Mouse (Mus musculus) neural tube, embryonic 11.5 days (tissue): ENCODE data around the gene Cdon. TPM values are rescaled to one million over a fixed set of nuclear protein-coding genes. Genes with fewer than 3 reads are reported as not detected.

Source experiments
- ATAC-seq: fragments of 200-750 bp; cut with Nextera tagmentation; 2 replicates; pipeline ENCODE4 v1.8.0; 2017; ENCODE audit warnings: moderate number of reproducible peaks, mild to moderate bottlenecking, moderate TSS enrichment, moderate library complexity; ENCODE audit not compliant: insufficient read depth, low FRiP score, low TSS enrichment
- DNase-seq: peaks from one replicate; pipeline ENCODE4 v3.0.0-alpha.2; 2015; ENCODE audit warnings: low spot score
- H3K27ac ChIP-seq: fragments of 300-500 bp; sonication (generic); 2 replicates; pipeline ENCODE4 v1.5.1; 2014; ENCODE audit warnings: low read depth, mild to moderate bottlenecking, low read length
- H3K27me3 ChIP-seq: fragments of 300-500 bp; sonication (generic); 2 replicates; pipeline ENCODE4 v1.6.1; 2014; ENCODE audit warnings: mild to moderate bottlenecking, low read length, mixed read lengths; ENCODE audit not compliant: control insufficient read depth, insufficient read depth
- H3K36me3 ChIP-seq: fragments of 300-500 bp; sonication (generic); 2 replicates; pipeline ENCODE4 v1.6.1; 2014; ENCODE audit warnings: mild to moderate bottlenecking, low read length, moderate library complexity, mixed read lengths; ENCODE audit not compliant: control insufficient read depth, insufficient read depth
- H3K4me1 ChIP-seq: fragments of 300-500 bp; sonication (generic); 2 replicates; pipeline ENCODE4 v1.6.1; 2014; ENCODE audit warnings: low read length, mixed read lengths; ENCODE audit not compliant: control insufficient read depth, insufficient read depth
- H3K4me2 ChIP-seq: fragments of 300-500 bp; sonication (generic); 2 replicates; pipeline ENCODE4 v1.6.1; 2014; ENCODE audit warnings: low read depth, mild to moderate bottlenecking, moderate library complexity
- H3K4me3 ChIP-seq: fragments of 300-500 bp; sonication (generic); 2 replicates; pipeline ENCODE4 v1.5.1; 2014; ENCODE audit warnings: low read depth, low read length
- H3K9ac ChIP-seq: fragments of 300-500 bp; sonication (generic); 2 replicates; pipeline ENCODE4 v1.6.1; 2014; ENCODE audit warnings: mild to moderate bottlenecking, low read length
- H3K9me3 ChIP-seq: fragments of 300-500 bp; sonication (generic); 2 replicates; pipeline ENCODE4 v1.6.1; 2016; ENCODE audit warnings: low read length; ENCODE audit not compliant: control insufficient read depth
- WGBS: fragments of 180-500 bp; shearing (Covaris S2); extraction: QIAGEN DNeasy Blood & Tissue Kit; methylation state at CpG from one replicate; pipeline ENCODE4 v1.1.7; 2014; 5-methylcytosine and 5-hydroxymethylcytosine counted together
- polyA plus RNA-seq: library from polyadenylated mRNA; unstranded; fragments of >200 nt; fragmentation: Nextera tagmentation; extraction: Ambion mirVana; gene quantifications from 2 replicates; pipeline ENCODE4 v1.2.1, GENCODE M21; 2014

Cdon gene
- polyA plus RNA-seq, 1 experiment from 2014 or later, result 8.5 TPM

DNA sequence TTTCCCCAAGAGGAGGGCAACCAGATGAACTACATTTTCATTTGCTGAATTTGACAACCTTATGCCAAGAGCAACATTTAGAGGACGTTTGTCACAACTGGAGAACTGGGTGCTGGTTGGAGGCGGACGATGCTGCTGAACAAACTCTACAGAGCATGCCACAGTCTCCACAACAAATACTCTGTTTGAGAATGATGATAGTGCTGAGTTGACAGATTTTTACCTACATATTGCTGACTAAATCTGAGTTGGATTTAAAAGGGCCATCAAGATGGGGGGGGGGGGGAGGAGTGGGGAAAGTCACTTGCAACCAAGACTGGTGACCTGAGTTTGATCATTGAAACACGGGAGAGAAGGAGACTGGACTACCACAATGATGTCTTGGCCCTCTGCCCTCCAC, 17.4 kb upstream of the Cdon start:
- DNase-seq (no peak), ATAC-seq (no peak)
- H3K27me3 ChIP-seq, result no peaks in the 10 kb centered on the region
- H3K4me1 ChIP-seq, result peaks cover 2% of the 10 kb centered on the region; the same call in 1 of the 2 replicates
- H3K4me3 ChIP-seq, result no peak overlapping the region
- no peak overlapping the region for H3K9ac ChIP-seq
- no peaks in the 10 kb centered on the region for H3K36me3 ChIP-seq
- no peak overlapping the region for H3K27ac ChIP-seq
- no peak overlapping the region for H3K4me2 ChIP-seq
- 72% methylated on average over 4 of the region's 4 CpGs for WGBS
- H3K9me3 ChIP-seq, result no peaks in the 10 kb centered on the region

DNA sequence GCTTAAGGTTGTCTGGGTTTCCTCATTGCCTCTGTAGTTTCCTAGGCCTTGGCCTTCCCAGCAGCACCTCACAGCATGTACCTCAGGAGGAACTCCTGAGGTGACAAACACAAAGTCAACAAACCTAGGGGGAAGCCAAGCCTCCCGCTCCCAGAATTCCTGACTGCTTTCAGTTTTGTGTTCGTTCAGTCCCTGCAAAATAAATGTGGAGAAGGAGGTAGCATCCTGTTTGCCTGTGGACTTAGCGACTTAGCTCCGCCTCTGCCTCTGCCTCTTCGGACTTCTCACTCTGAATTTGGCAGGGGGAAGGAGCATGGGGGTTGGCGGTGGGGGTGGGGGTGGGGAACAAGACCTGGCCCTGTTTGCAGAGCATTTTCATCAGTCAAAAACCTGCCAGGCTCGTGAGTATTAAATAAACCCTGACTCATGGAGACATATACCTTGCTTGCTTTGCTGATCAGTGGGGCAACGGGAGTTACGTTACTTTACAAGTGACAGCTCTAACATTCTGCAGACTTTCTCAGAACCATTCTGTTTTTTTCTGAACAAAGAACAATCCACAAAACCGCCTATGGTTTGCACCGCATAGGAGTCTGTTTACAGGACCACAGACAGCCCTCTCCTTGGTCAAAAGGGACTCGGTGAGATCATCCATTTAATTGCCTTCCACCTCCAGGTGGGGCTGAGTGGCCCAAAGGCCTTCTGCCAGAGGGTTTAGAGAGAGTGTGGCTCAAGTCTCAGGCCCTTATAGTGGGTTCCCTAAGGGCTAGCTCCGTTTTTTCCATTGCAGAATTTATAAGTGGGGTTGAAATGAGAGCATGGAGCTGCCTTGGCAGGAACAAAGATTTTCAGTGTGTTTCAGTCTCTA, 15.7 kb upstream of the Cdon start:
- Histone ChIP-seq H3K36me3 (no peaks in the 10 kb centered on the region), H3K9ac (no peak overlapping the region), H3K4me3 (no peak overlapping the region), H3K27me3 (no peaks in the 10 kb centered on the region), H3K4me2 (no peak overlapping the region), H3K9me3 (no peaks in the 10 kb centered on the region), H3K4me1 (peaks cover 2% of the 10 kb centered on the region; the same call in 1 of the 2 replicates), H3K27ac (no peak overlapping the region)
- ATAC-seq (no peak), DNase-seq (no peak)
- WGBS, result 23% methylated on average over 13 of the region's 13 CpGs

DNA sequence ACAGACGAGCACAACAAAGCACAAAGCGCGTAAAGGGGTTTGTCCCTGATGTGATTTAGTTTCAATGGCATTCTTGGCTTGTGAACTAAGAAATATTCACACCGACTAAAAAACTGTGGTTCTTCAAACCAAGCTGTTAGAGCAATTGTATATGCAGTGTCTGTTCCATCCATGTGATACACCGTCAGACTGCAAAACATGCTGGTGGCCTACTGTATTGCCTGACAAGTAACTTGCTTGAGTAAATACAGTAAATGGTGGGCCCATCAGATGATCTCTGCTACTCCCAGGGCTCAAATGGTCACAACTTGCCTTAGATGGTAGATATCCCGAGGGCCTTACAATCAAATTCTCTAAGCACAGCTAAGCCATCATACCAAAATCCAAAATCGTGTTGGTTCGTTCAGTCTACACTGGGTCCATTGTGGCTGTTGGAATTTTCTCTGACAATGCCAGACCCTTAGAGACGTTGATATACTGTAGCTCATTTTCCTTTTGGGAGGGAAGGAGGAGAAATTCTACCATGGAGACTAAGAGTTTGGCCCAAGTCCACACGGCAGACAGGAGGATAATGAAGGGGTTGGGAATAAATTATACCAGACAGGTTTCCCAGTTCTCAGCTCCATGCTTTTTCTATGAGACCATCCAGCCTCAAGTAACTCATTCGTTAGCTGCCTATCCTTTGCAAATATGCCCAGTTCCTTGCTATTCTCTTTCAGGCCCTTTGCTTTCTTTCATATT, 9.5 kb upstream of the Cdon start:
- DNase-seq (no peak), ATAC-seq (no peak)
- H3K9ac ChIP-seq, result no peak overlapping the region
- H3K36me3 ChIP-seq, result no peaks in the 10 kb centered on the region
- no peaks in the 10 kb centered on the region for H3K4me1 ChIP-seq
- H3K27me3 ChIP-seq, result no peaks in the 10 kb centered on the region
- H3K4me2 ChIP-seq, result no peak overlapping the region
- H3K4me3 ChIP-seq, result no peak overlapping the region
- no peaks in the 10 kb centered on the region for H3K9me3 ChIP-seq
- 81% methylated on average over 11 of the region's 11 CpGs for WGBS
- no peak overlapping the region for H3K27ac ChIP-seq

DNA sequence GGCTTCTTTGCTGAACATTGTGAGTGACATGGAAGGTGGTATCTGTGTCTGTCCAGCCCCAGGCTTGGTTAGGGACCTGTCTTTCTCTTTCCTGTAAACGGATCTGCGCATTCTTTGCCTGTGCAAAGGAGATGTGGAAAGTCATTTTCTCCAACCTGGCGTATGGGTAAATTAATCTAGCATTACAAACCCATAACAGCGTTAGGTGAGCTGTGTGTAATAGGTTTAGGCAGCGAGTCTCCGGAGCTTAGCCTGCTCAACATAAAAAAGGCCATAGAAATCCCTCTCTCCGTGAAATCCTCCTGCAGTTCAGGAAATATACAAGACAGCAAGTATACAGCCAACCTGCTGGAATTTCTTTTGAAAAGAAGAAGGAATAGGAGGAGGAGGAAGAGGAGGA, 9.0 kb upstream of the Cdon start:
- no peaks in the 10 kb centered on the region for H3K4me1 ChIP-seq
- WGBS, result 73% methylated on average over 7 of the region's 7 CpGs
- H3K36me3 ChIP-seq, result no peaks in the 10 kb centered on the region
- no peaks in the 10 kb centered on the region for H3K9me3 ChIP-seq
- H3K9ac ChIP-seq, result no peak overlapping the region
- no peak overlapping the region for H3K27ac ChIP-seq
- H3K27me3 ChIP-seq, result no peaks in the 10 kb centered on the region
- H3K4me3 ChIP-seq, result no peak overlapping the region
- DNase-seq, result no peak
- no peak overlapping the region for H3K4me2 ChIP-seq
- no peak for ATAC-seq

DNA sequence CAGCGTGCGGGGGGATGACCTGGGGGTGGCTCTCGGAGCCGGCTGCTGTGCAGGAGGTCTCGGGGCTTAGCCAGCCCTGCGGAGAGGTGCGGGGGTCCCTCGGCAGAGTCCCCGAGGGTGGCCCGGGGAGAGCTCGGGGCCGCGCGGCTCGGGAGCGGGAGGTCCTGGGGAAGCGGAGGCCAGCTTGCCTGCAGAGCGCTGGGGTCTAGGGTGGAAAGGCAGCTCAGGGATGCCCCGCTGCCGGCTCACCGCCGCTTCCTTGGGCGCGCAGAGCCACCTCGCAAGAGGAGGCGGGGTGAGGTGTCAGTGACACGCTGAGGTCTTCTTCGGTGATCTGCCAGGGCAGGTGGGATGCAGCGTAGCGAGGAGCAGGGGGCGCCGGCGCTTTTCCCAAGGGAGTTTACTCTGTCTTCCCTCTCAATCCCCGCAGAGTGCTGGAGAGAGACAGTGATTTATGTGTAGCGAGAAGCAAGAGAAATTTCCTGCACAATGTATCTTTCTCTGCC, 855 bp downstream of the Cdon start:
- H3K9me3 ChIP-seq, result no peaks in the 10 kb centered on the region
- ATAC-seq, result peak; percentile 56; the same call in 1 of the 2 replicates
- no peaks in the 10 kb centered on the region for H3K27me3 ChIP-seq
- peaks cover 13% of the 10 kb centered on the region for H3K4me1 ChIP-seq
- peak overlapping the region; percentile 93 for H3K4me3 ChIP-seq
- peak overlapping the region; percentile 69 for H3K4me2 ChIP-seq
- H3K27ac ChIP-seq, result peak overlapping the region; percentile 99
- peak; percentile 79 for DNase-seq
- H3K36me3 ChIP-seq, result no peaks in the 10 kb centered on the region
- H3K9ac ChIP-seq, result peak overlapping the region; percentile 96
- WGBS, result under 1% methylated on average over 33 of the region's 35 CpGs

DNA sequence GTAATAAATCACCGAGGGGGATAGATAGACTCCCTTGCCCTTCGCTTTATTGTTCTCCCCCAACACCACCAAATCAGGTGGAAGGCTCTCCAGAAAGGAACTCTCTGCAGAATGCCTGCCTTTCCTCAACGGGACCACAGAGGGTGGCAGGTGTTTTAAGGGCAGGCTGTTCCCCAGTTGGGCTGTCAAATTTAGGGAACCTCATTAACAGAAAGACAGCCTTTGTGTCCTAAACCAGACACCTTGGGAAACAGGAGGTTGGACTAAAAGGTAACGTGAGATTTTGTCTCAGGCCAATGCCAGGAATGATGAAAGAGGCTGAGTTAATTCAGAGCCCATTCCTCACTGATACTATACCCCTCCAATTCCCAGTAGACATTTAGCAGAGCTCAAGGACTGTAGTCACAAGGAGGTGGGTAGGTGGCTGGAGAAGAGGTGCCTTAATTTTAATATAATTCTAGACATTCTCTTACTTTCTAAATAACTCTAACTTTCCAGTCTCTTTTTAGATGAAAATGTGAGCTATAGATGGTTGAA, 1.5 kb downstream of the Cdon start:
- Histone ChIP-seq H3K4me3 (peak overlapping the region; percentile 93), H3K9me3 (no peaks in the 10 kb centered on the region), H3K4me2 (peak overlapping the region; percentile 69), H3K36me3 (no peaks in the 10 kb centered on the region), H3K27ac (peak overlapping the region; percentile 99), H3K4me1 (peaks cover 13% of the 10 kb centered on the region), H3K9ac (peak overlapping the region; percentile 96), H3K27me3 (no peaks in the 10 kb centered on the region)
- ATAC-seq (peak; percentile 11; the same call in 1 of the 2 replicates), DNase-seq (no peak)
- 0% methylated on average over 4 of the region's 4 CpGs for WGBS

DNA sequence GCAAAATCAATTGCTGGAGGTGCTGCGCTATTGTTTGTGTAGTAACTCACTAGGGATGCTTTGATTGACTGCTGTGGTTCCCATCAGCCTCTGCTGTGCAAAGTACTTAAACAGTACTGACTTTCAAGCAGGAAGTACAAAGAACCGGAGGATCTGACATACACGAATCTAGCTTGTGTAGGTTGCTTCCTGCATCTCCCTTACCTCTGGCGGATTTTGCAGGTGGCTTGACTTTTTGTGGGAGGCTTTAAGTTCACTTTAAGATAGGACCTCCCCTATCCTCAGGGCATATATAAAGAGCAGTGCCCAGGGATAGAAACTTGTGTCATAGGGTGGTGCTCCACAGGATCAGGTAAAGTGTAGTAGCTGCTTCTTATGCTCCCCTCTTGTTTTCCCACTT, 2.3 kb downstream of the Cdon start:
- Histone ChIP-seq H3K27ac (peak overlapping the region; percentile 99; the same call in 1 of the 2 replicates), H3K9ac (no peak overlapping the region; the same call in 1 of the 2 replicates)
- WGBS, result 14% methylated on average over 4 of the region's 4 CpGs

DNA sequence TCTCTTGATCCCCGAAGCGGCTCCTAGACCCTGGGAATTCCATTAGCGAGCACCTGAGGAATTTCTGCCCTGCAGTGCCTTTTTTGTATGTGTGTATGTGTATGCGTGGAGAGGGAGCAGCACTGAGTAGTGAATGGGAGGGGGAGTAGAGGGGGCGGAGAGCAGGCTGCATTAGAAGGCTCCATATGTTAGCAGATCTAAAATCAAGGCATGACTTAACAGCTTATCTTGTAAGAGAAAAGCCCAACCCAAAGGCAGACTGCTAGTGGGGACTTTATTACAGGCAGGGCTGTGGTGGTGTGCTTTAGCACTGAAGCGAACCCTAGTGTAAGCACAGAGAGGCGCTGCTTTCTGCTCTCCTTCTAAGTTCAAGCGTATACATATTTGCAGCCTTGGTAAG, 3.7 kb downstream of the Cdon start:
- WGBS, result 10% methylated on average over 8 of the region's 8 CpGs
- no peaks in the 10 kb centered on the region for H3K36me3 ChIP-seq
- H3K9me3 ChIP-seq, result no peaks in the 10 kb centered on the region
- H3K4me3 ChIP-seq, result peak overlapping the region; percentile 25
- no peaks in the 10 kb centered on the region for H3K27me3 ChIP-seq
- peak; percentile 65 for DNase-seq
- H3K4me2 ChIP-seq, result peak overlapping the region; percentile 42
- no peak for ATAC-seq
- peak overlapping the region; percentile 60; the same call in 1 of the 2 replicates for H3K27ac ChIP-seq
- H3K9ac ChIP-seq, result peak overlapping the region; percentile 28
- peaks cover 15% of the 10 kb centered on the region for H3K4me1 ChIP-seq

More for the DNA sequence above, 2.3 kb downstream of the Cdon start:
- no peaks in the 10 kb centered on the region for H3K27me3 ChIP-seq
- DNase-seq, result peak; percentile 25
- H3K4me3 ChIP-seq, result peak overlapping the region; percentile 93
- H3K36me3 ChIP-seq, result no peaks in the 10 kb centered on the region
- peaks cover 15% of the 10 kb centered on the region for H3K4me1 ChIP-seq
- no peaks in the 10 kb centered on the region for H3K9me3 ChIP-seq
- ATAC-seq, result no peak
- peak overlapping the region; percentile 69 for H3K4me2 ChIP-seq
